ENCODE assay signal across 8 mouse cellular contexts in genomic region chr14:36968076-36968627, GRCm38 (mm10). TPM values are rescaled to one million over a fixed set of nuclear protein-coding genes. Genes with fewer than 3 reads are reported as not detected.
DNase-seq lines count a peak whose midpoint lies in the region; ATAC-seq and TF ChIP-seq lines count a peak whose summit lies in the region.

No protein-coding gene starts in this region.

- peaks cover 7% of the 10 kb centered on the region for H3K4me1 ChIP-seq in heart, embryonic 10.5 days
- H3K4me1 ChIP-seq in ES-E14 (ENCODE audit: control insufficient read depth in 2 of 2, insufficient read depth in 2 of 2, low read length in 2 of 2, poor library complexity in 1 of 2): 0 out of 4 replicates have a peak, but pooled peaks cover 0 to 4% of the 10 kb centered on the region in 2 experiments
- peaks cover 3% of the 10 kb centered on the region; the same call in 1 of the 2 replicates for H3K4me1 ChIP-seq in forebrain, embryonic 11.5 days (replicated peaks; ENCODE audit: control insufficient read depth, insufficient read depth, low read length)

- peak; percentile 84 for DNase-seq in heart, embryonic 10.5 days (ENCODE audit: low spot score)
- DNase-seq in heart, adult 9 months (ENCODE audit: low spot score in 2 of 2): no peak
- no peak for DNase-seq in ES-E14 (ENCODE audit: low read depth, low spot score)
- no peak for DNase-seq in forebrain, embryonic 11.5 days (ENCODE audit: low spot score)
- DNase-seq in kidney, postnatal 10 days: peak; percentile 74
- peak; percentile 21 for DNase-seq in lung, postnatal 25 days (ENCODE audit: low spot score)
- peak; percentile 31 to 46 for DNase-seq in spleen, postnatal 36 days (ENCODE audit: low spot score in 2 of 2)
- DNase-seq in gastrocnemius, postnatal 25 days: no peak

- 1% methylated on average over 47 of the region's 49 CpGs for WGBS in heart, embryonic 10.5 days
- WGBS in forebrain, embryonic 11.5 days: under 1% methylated on average over 36 of the region's 49 CpGs

- peak overlapping the region; percentile 95 for H3K27ac ChIP-seq in heart, embryonic 10.5 days
- no peak overlapping the region for H3K27ac ChIP-seq in ES-E14 (ENCODE audit: insufficient read depth, low read depth, low read length, poor library complexity, severe bottlenecking)
- H3K27ac ChIP-seq in forebrain, embryonic 11.5 days (ENCODE audit: low read depth, low read length): peak overlapping the region; percentile 81

- H3K9ac ChIP-seq in ES-E14 (ENCODE audit: insufficient read depth, low read depth, low read length, poor library complexity, severe bottlenecking): peak overlapping the region; percentile 91
- peak overlapping the region; percentile 85 for H3K9ac ChIP-seq in forebrain, embryonic 11.5 days (ENCODE audit: low read length)

- no peaks in the 10 kb centered on the region for H3K9me3 ChIP-seq in heart, embryonic 10.5 days
- no peaks in the 10 kb centered on the region for H3K9me3 ChIP-seq in ES-E14 (ENCODE audit: control insufficient read depth, insufficient read depth, low read depth, low read length)
- no peaks in the 10 kb centered on the region for H3K9me3 ChIP-seq in forebrain, embryonic 11.5 days (ENCODE audit: control insufficient read depth, low read length)

- ATAC-seq in forebrain, embryonic 11.5 days (replicated peaks; ENCODE audit: low FRiP score): peak; percentile 85

- no peaks in the 10 kb centered on the region for H3K36me3 ChIP-seq in heart, embryonic 10.5 days
- H3K36me3 ChIP-seq in ES-E14 (ENCODE audit: control insufficient read depth, insufficient read depth, low read length, poor library complexity, severe bottlenecking): no peaks in the 10 kb centered on the region
- H3K36me3 ChIP-seq in forebrain, embryonic 11.5 days (ENCODE audit: control insufficient read depth, insufficient read depth, low read length): no peaks in the 10 kb centered on the region

- peak overlapping the region; percentile 56 for H3K4me2 ChIP-seq in forebrain, embryonic 11.5 days (ENCODE audit: low read depth, low read length, severe bottlenecking)

- H3K27me3 ChIP-seq in heart, embryonic 10.5 days (ENCODE audit: insufficient read depth, poor library complexity, severe bottlenecking): no peaks in the 10 kb centered on the region
- H3K27me3 ChIP-seq in forebrain, embryonic 11.5 days (ENCODE audit: control insufficient read depth, insufficient read depth, low read length): no peaks in the 10 kb centered on the region

- peak overlapping the region; percentile 94 for H3K4me3 ChIP-seq in heart, embryonic 10.5 days
- peak overlapping the region; percentile 81 to 98 for H3K4me3 ChIP-seq in ES-E14 (ENCODE audit: insufficient read depth in 1 of 2, low read depth in 1 of 2, low read length in 2 of 2, poor library complexity in 1 of 2, severe bottlenecking in 1 of 2)
- H3K4me3 ChIP-seq in forebrain, embryonic 11.5 days (ENCODE audit: low read depth, low read length): peak overlapping the region; percentile 86

- in situ Hi-C loops in ES-E14 (cut with MboI; ENCODE audit: low sequenced_read_pairs in 2 of 2, unreplicated experiment in 2 of 2): no loop called here

TF ChIP-seq in ES-E14, 5 proteins besides CTCF, POLR2A, EP300 and RAD21:
- TF ChIP-seq ZC3H11A (IDR thresholded peaks at IDR 0.05; ENCODE audit: borderline replicate concordance, low read depth, low read length): no peak
- TF ChIP-seq CHD2 (IDR thresholded peaks at IDR 0.05; ENCODE audit: low read depth, low read length): no peak
- peak; percentile 76 for TF ChIP-seq ZNF384 (IDR thresholded peaks at IDR 0.05; ENCODE audit: low read depth, low read length)
- TF ChIP-seq HCFC1 (IDR thresholded peaks at IDR 0.05; ENCODE audit: borderline replicate concordance, insufficient read depth, low read length): peak; percentile 56; the same call in 1 of the 2 replicates
- TF ChIP-seq MAFK (IDR thresholded peaks at IDR 0.05; ENCODE audit: insufficient read depth, low read depth, low read length): no peak

RNA-seq across cellular contexts. Expression of gene Ccser2, which starts 0.4 kb away (rescaled TPM):
- polyA plus RNA-seq in heart, embryonic 10.5 days (2016; fragmentation: Nextera tagmentation; extraction: Ambion mirVana): 29.4 and 38.8 TPM in 2 replicates
- total RNA-seq in ES-E14 (2012; rRNA removed): 10.4 and 19.2 TPM in 2 replicates
- polyA plus RNA-seq in forebrain, embryonic 11.5 days (2014; fragmentation: Nextera tagmentation; extraction: Ambion mirVana): 30.2 and 33.1 TPM in 2 replicates
- total RNA-seq in gastrocnemius, postnatal 25 days (2021): 10 to 100 TPM; 58.0 to 65.8 TPM

Comparison
In these comparisons a context has a peak if more than half of its experiments do, and no peak if none do; other contexts are left out.
1. DNase-seq: peak in heart, embryonic 10.5 days (single experiment), kidney, postnatal 10 days (single experiment), lung, postnatal 25 days (single experiment) and spleen, postnatal 36 days (2 of 2); none in heart, adult 9 months (0 of 2), ES-E14 (single experiment), forebrain, embryonic 11.5 days (single experiment) and gastrocnemius, postnatal 25 days (single experiment).
2. Peak in every context shown above with its lines, with median percentiles within 50 percentile points of each other: H3K4me3 ChIP-seq.